Mouse (Mus musculus) stomach, postnatal 0 days (tissue): Measurements from ENCODE around the gene Igsf6. TPM values are rescaled to one million over a fixed set of nuclear protein-coding genes. Genes with fewer than 3 reads are reported as not detected.

Experiments used
- ATAC-seq: fragments of 200-750 bp; cut with Nextera tagmentation; 2 replicates; pipeline ENCODE4 v1.8.0; 2017; ENCODE audit not compliant: low FRiP score, low TSS enrichment
- DNase-seq: peaks from one replicate; pipeline ENCODE4 v3.0.0-alpha.2; 2016; ENCODE audit warnings: low spot score
- H3K27ac ChIP-seq: fragments of 300-500 bp; sonication (generic); replicated peaks from 2 replicates; pipeline ENCODE4 v1.5.1; 2014; ENCODE audit warnings: mild to moderate bottlenecking, control low read depth
- H3K27me3 ChIP-seq: fragments of 300-500 bp; sonication (generic); 2 replicates; pipeline ENCODE4 v1.6.1; 2014; ENCODE audit warnings: low read length; ENCODE audit not compliant: control insufficient read depth, insufficient read depth
- H3K36me3 ChIP-seq: fragments of 300-500 bp; sonication (generic); 2 replicates; pipeline ENCODE4 v1.6.1; 2014; ENCODE audit warnings: low read length, mixed read lengths; ENCODE audit not compliant: control insufficient read depth, insufficient read depth
- H3K4me1 ChIP-seq: fragments of 300-500 bp; sonication (generic); replicated peaks from 2 replicates; pipeline ENCODE4 v1.6.1; 2014; ENCODE audit warnings: antibody characterized with exemption; ENCODE audit not compliant: control insufficient read depth, insufficient read depth
- H3K4me2 ChIP-seq: fragments of 300-500 bp; sonication (generic); replicated peaks from 2 replicates; pipeline ENCODE4 v1.6.1; 2014; ENCODE audit warnings: low read depth, mild to moderate bottlenecking, control low read depth, moderate library complexity
- H3K4me3 ChIP-seq: fragments of 300-500 bp; sonication (generic); 2 replicates; pipeline ENCODE4 v1.5.1; 2014; ENCODE audit warnings: low read depth, low read length, control low read depth
- H3K9ac ChIP-seq: fragments of 300-500 bp; sonication (generic); 2 replicates; pipeline ENCODE4 v1.6.1; 2014; ENCODE audit warnings: mild to moderate bottlenecking, low read length, control low read depth, mixed read lengths
- H3K9me3 ChIP-seq: fragments of 300-500 bp; sonication (generic); 2 replicates; pipeline ENCODE4 v1.6.1; 2016; ENCODE audit warnings: low read length; ENCODE audit not compliant: control insufficient read depth
- CTCF ChIP-seq: IDR thresholded peaks from 2 replicates; pipeline ENCODE4 v1.5.1; 2016; ENCODE audit warnings: antibody characterized with exemption, low read depth, mild to moderate bottlenecking, moderate library complexity
- EP300 ChIP-seq: optimal IDR thresholded peaks from 2 replicates; pipeline ENCODE3; 2016; ENCODE audit warnings: antibody characterized with exemption
- WGBS: fragments of 180-500 bp; shearing (Covaris S2); extraction: QIAGEN DNeasy Blood & Tissue Kit; methylation state at CpG from one replicate; pipeline ENCODE4 v1.1.7; 2014; 5-methylcytosine and 5-hydroxymethylcytosine counted together
- polyA plus RNA-seq: library from polyadenylated mRNA; unstranded; fragments of >200 nt; fragmentation: Nextera tagmentation; extraction: Ambion mirVana; gene quantifications from 2 replicates; pipeline ENCODE4 v1.2.1, GENCODE M21; 2015

Igsf6 gene
- polyA plus RNA-seq, 1 experiment from 2014 or later = 1.8 TPM

- H3K4me1 ChIP-seq = peaks cover 2% of the 10 kb centered on the region; the same call in 1 of the 2 replicates
- no peaks in the 10 kb centered on the region for H3K9me3 ChIP-seq
- H3K4me2 ChIP-seq = no peak overlapping the region
- H3K36me3 ChIP-seq = no peaks in the 10 kb centered on the region; the same call in none of the 2 replicates
- no peak for TF ChIP-seq CTCF
- no peak for TF ChIP-seq EP300
- H3K4me3 ChIP-seq = no peak overlapping the region
- H3K27me3 ChIP-seq = no peaks in the 10 kb centered on the region
- 56% methylated on average over 6 of the region's 6 CpGs for WGBS
- H3K9ac ChIP-seq = no peak overlapping the region
- peak; percentile 90 for ATAC-seq
- no peak for DNase-seq
- no peak overlapping the region for H3K27ac ChIP-seq
These were observed 28.5 kb downstream of the Igsf6 start for GRCm38 (mm10) chr7:121045671-121046453.

DNA sequence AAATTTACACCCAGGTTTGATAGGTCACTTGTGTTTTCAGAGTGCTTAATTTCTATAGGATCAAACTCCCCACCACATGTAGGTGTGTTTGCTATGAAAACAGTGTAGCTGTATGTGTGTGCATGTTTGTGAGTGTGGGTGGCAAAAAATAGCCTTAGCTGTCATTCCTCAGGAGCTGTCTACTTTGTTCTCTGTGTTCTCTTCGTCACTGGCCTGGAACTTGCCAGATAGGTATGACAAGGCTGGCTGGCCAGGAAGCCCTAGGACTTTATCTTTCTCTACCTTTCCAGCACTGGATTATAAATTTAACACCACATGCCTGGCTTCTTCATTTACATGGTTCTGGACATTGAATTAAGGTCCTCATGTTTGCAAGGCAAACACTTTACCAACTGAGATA, 30.1 kb downstream of the Igsf6 start:
- TF ChIP-seq CTCF = no peak
- TF ChIP-seq EP300 = no peak

DNA sequence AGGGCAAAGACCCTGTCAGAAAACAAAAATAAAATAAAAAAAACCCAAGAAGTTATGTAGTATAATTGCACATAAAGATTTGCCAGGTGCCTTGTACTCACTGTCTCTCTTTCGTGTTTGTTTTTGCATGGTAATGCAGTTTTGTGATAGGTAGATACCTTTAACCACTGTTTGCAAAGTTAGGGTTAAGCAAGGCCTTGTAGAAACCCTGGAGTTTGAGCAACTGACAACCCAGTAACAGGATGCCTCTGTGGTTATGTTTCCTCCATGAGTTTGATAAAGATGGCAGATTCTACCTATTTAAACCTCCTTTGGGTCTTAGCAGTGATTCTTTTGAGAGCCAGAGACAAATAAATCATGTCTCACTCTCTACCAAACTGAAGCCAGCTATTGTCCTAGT, 30.9 kb downstream of the Igsf6 start:
- DNase-seq = no peak
- H3K9ac ChIP-seq = no peak overlapping the region
- 84% methylated on average over 1 of the region's 1 CpGs for WGBS
- no peak overlapping the region for H3K27ac ChIP-seq
- ATAC-seq = no peak
- no peaks in the 10 kb centered on the region; the same call in 1 of the 2 replicates for H3K36me3 ChIP-seq
- H3K4me3 ChIP-seq = no peak overlapping the region
- H3K4me1 ChIP-seq = peaks cover 2% of the 10 kb centered on the region; the same call in 1 of the 2 replicates
- no peak overlapping the region for H3K4me2 ChIP-seq
- TF ChIP-seq CTCF (no peak), EP300 (no peak)
- H3K9me3 ChIP-seq = no peaks in the 10 kb centered on the region
- no peaks in the 10 kb centered on the region for H3K27me3 ChIP-seq

More for the DNA sequence above, 30.1 kb downstream of the Igsf6 start:
- Histone ChIP-seq H3K4me1 (peaks cover 2% of the 10 kb centered on the region; the same call in 1 of the 2 replicates), H3K36me3 (no peaks in the 10 kb centered on the region; the same call in 1 of the 2 replicates), H3K4me2 (no peak overlapping the region), H3K27me3 (no peaks in the 10 kb centered on the region), H3K9ac (no peak overlapping the region), H3K27ac (no peak overlapping the region), H3K9me3 (no peaks in the 10 kb centered on the region), H3K4me3 (no peak overlapping the region)
- DNase-seq (no peak), ATAC-seq (no peak)
- WGBS = 50% methylated on average over 1 of the region's 1 CpGs

DNA sequence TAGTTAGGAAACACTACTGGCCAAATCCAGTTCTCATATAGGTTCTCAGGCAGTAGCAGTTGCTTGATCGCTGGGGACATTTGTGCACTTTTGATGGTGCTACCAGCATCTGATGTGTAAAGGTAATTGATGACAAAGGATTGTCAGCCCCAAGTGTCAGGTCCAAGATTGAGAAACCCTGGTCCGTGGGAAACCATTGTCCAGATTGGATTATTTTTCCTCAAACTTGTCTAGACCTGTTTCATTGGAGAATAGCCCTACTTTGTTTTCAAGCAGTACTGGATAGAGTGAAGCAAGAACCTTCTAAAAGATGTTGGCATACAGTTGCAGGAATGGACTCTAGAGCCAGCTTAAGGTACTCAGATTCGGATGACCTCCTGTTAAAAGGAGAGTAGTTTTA, 31.4 kb downstream of the Igsf6 start:
- Histone ChIP-seq H3K4me2 (no peak overlapping the region), H3K9ac (no peak overlapping the region), H3K4me3 (no peak overlapping the region), H3K9me3 (no peaks in the 10 kb centered on the region), H3K36me3 (no peaks in the 10 kb centered on the region), H3K27ac (no peak overlapping the region), H3K27me3 (no peaks in the 10 kb centered on the region), H3K4me1 (peaks cover 2% of the 10 kb centered on the region; the same call in 1 of the 2 replicates)
- ATAC-seq (no peak), DNase-seq (no peak)
- 88% methylated on average over 3 of the region's 3 CpGs for WGBS
- TF ChIP-seq CTCF (no peak), EP300 (no peak)

GRCm38 (mm10) chr7:121041989-121042388, 32.4 kb downstream of the Igsf6 start:
- TF ChIP-seq CTCF (no peak), EP300 (no peak)
- no peak overlapping the region for H3K9ac ChIP-seq
- ATAC-seq = no peak
- WGBS = 39% methylated on average over 1 of the region's 1 CpGs
- no peaks in the 10 kb centered on the region for H3K9me3 ChIP-seq
- no peaks in the 10 kb centered on the region for H3K36me3 ChIP-seq
- H3K27ac ChIP-seq = 0 out of 2 replicates have a peak overlapping the region, but pooled peaks have one; percentile 14
- peaks cover 2% of the 10 kb centered on the region; the same call in 1 of the 2 replicates for H3K4me1 ChIP-seq
- no peak for DNase-seq
- H3K27me3 ChIP-seq = no peaks in the 10 kb centered on the region
- no peak overlapping the region for H3K4me2 ChIP-seq
- H3K4me3 ChIP-seq = no peak overlapping the region

DNA sequence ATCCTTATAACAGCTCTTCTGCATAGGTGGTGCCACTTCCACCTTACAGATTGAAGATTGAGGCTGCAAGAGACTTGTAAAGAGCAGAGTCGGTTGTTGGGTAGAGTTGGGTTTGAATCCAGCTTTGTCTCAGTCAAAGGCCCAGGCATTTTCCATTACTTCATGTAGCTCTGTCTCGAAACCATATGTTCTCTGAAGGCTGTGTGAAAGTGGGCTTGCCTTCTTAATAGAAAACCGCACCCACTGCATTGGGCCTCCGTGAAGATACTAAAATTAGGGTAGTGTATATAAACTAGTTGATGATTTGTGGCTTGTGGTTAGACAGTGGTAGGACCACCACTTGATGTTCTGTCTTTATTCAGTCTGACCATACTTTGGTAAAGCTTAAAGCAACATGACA, 33.8 kb downstream of the Igsf6 start:
- H3K4me2 ChIP-seq = no peak overlapping the region
- no peaks in the 10 kb centered on the region for H3K27me3 ChIP-seq
- no peaks in the 10 kb centered on the region for H3K9me3 ChIP-seq
- no peak overlapping the region for H3K27ac ChIP-seq
- no peaks in the 10 kb centered on the region for H3K36me3 ChIP-seq
- WGBS = 68% methylated on average over 4 of the region's 4 CpGs
- ATAC-seq (no peak), DNase-seq (no peak)
- peaks cover 6% of the 10 kb centered on the region for H3K4me1 ChIP-seq
- no peak overlapping the region for H3K4me3 ChIP-seq
- H3K9ac ChIP-seq = no peak overlapping the region
- TF ChIP-seq EP300 (no peak), CTCF (no peak)
